Mouse (Mus musculus): ENCODE data around the gene Rtn4ip1. TPM values are rescaled to one million over a fixed set of nuclear protein-coding genes. Genes with fewer than 3 reads are reported as not detected.

The Rtn4ip1 gene
- polyA plus RNA-seq, 2 experiments = 10.8 to 14.8 TPM

- Histone ChIP-seq H3K4me1 (ENCODE audit: control insufficient read depth, insufficient read depth, low read length) (no peaks in the 10 kb centered on the region), H3K36me3 (ENCODE audit: control insufficient read depth, insufficient read depth, low read length) (peaks cover 4% of the 10 kb centered on the region), H3K27ac (replicated peaks; ENCODE audit: low read depth, low read length) (no peak overlapping the region), H3K9ac (ENCODE audit: low read depth, low read length, severe bottlenecking) (no peak overlapping the region), H3K4me2 (replicated peaks; ENCODE audit: low read depth, low read length, severe bottlenecking) (no peak overlapping the region), H3K27me3 (ENCODE audit: control insufficient read depth, insufficient read depth, low read length) (no peaks in the 10 kb centered on the region), H3K9me3 (ENCODE audit: control insufficient read depth, low read length) (no peaks in the 10 kb centered on the region), H3K4me3 (replicated peaks; ENCODE audit: low read length) (no peak overlapping the region)
- WGBS = 83% methylated on average over 8 of the region's 8 CpGs
- DNase-seq (ENCODE audit: low spot score) = no peak
- TF ChIP-seq POLR2A (IDR thresholded peaks at IDR 0.05; ENCODE audit: borderline replicate concordance, extremely low read depth, insufficient read depth, insufficient read length) = no peak
- ATAC-seq (ENCODE audit: low FRiP score, low read depth) = no peak
These were observed 26.1 kb downstream of the Rtn4ip1 start for GRCm38 (mm10) chr10:43927736-43928135.

GRCm38 (mm10) chr10:43928596-43928995 lies 27.0 kb downstream of the Rtn4ip1 start:
- DNase-seq (ENCODE audit: low spot score) (no peak), ATAC-seq (ENCODE audit: low FRiP score, low read depth) (no peak)
- TF ChIP-seq POLR2A (IDR thresholded peaks at IDR 0.05; ENCODE audit: borderline replicate concordance, extremely low read depth, insufficient read depth, insufficient read length) = no peak
- H3K36me3 ChIP-seq (ENCODE audit: control insufficient read depth, insufficient read depth, low read length) = no peaks in the 10 kb centered on the region; the same call in 1 of the 2 replicates
- no peak overlapping the region for H3K9ac ChIP-seq (ENCODE audit: low read depth, low read length, severe bottlenecking)
- H3K4me1 ChIP-seq (ENCODE audit: control insufficient read depth, insufficient read depth, low read length) = no peaks in the 10 kb centered on the region
- no peak overlapping the region for H3K27ac ChIP-seq (replicated peaks; ENCODE audit: low read depth, low read length)
- H3K9me3 ChIP-seq (ENCODE audit: control insufficient read depth, low read length) = no peaks in the 10 kb centered on the region
- H3K27me3 ChIP-seq (ENCODE audit: control insufficient read depth, insufficient read depth, low read length) = no peaks in the 10 kb centered on the region
- no peak overlapping the region for H3K4me3 ChIP-seq (replicated peaks; ENCODE audit: low read length)
- 86% methylated on average over 5 of the region's 5 CpGs for WGBS
- H3K4me2 ChIP-seq (replicated peaks; ENCODE audit: low read depth, low read length, severe bottlenecking) = no peak overlapping the region

- Histone ChIP-seq H3K9ac (ENCODE audit: low read depth, low read length, severe bottlenecking) (no peak overlapping the region), H3K27ac (replicated peaks; ENCODE audit: low read depth, low read length) (no peak overlapping the region), H3K4me3 (replicated peaks; ENCODE audit: low read length) (no peak overlapping the region), H3K4me2 (replicated peaks; ENCODE audit: low read depth, low read length, severe bottlenecking) (no peak overlapping the region), H3K9me3 (ENCODE audit: control insufficient read depth, low read length) (no peaks in the 10 kb centered on the region), H3K27me3 (ENCODE audit: control insufficient read depth, insufficient read depth, low read length) (no peaks in the 10 kb centered on the region), H3K36me3 (ENCODE audit: control insufficient read depth, insufficient read depth, low read length) (peaks cover 6% of the 10 kb centered on the region; the same call in 1 of the 2 replicates), H3K4me1 (ENCODE audit: control insufficient read depth, insufficient read depth, low read length) (no peaks in the 10 kb centered on the region)
- ATAC-seq (ENCODE audit: low FRiP score, low read depth) (no peak), DNase-seq (ENCODE audit: low spot score) (no peak)
- 84% methylated on average over 6 of the region's 6 CpGs for WGBS
- TF ChIP-seq POLR2A (IDR thresholded peaks at IDR 0.05; ENCODE audit: borderline replicate concordance, extremely low read depth, insufficient read depth, insufficient read length) = no peak
These were observed 37.6 kb downstream of the Rtn4ip1 start for GRCm38 (mm10) chr10:43939136-43939662.

- WGBS = 76% methylated on average over 4 of the region's 4 CpGs
- no peaks in the 10 kb centered on the region for H3K4me1 ChIP-seq (ENCODE audit: control insufficient read depth, insufficient read depth, low read length)
- no peaks in the 10 kb centered on the region for H3K9me3 ChIP-seq (ENCODE audit: control insufficient read depth, low read length)
- H3K27me3 ChIP-seq (ENCODE audit: control insufficient read depth, insufficient read depth, low read length) = no peaks in the 10 kb centered on the region
- no peak overlapping the region for H3K4me2 ChIP-seq (replicated peaks; ENCODE audit: low read depth, low read length, severe bottlenecking)
- no peak for DNase-seq (ENCODE audit: low spot score)
- H3K9ac ChIP-seq (ENCODE audit: low read depth, low read length, severe bottlenecking) = no peak overlapping the region
- H3K4me3 ChIP-seq (replicated peaks; ENCODE audit: low read length) = no peak overlapping the region
- H3K36me3 ChIP-seq (ENCODE audit: control insufficient read depth, insufficient read depth, low read length) = 0 out of 2 replicates have a peak, but pooled peaks cover 9% of the 10 kb centered on the region
- ATAC-seq (ENCODE audit: low FRiP score, low read depth) = no peak
- no peak overlapping the region for H3K27ac ChIP-seq (replicated peaks; ENCODE audit: low read depth, low read length)
- no peak for TF ChIP-seq POLR2A (IDR thresholded peaks at IDR 0.05; ENCODE audit: borderline replicate concordance, extremely low read depth, insufficient read depth, insufficient read length)
These were observed 42.1 kb downstream of the Rtn4ip1 start for GRCm38 (mm10) chr10:43943736-43944135.

GRCm38 (mm10) chr10:43945435-43945834 lies 43.8 kb downstream of the Rtn4ip1 start:
- no peak overlapping the region for H3K4me2 ChIP-seq (replicated peaks; ENCODE audit: low read depth, low read length, severe bottlenecking)
- DNase-seq (ENCODE audit: low spot score) = no peak
- WGBS = 62% methylated on average over 4 of the region's 4 CpGs

More at GRCm38 (mm10) chr10:43945435-43945834, 43.8 kb downstream of the Rtn4ip1 start:
- no peak for TF ChIP-seq POLR2A (IDR thresholded peaks at IDR 0.05; ENCODE audit: borderline replicate concordance, extremely low read depth, insufficient read depth, insufficient read length)
- Histone ChIP-seq H3K36me3 (ENCODE audit: control insufficient read depth, insufficient read depth, low read length) (0 out of 2 replicates have a peak, but pooled peaks cover 4% of the 10 kb centered on the region), H3K27me3 (ENCODE audit: control insufficient read depth, insufficient read depth, low read length) (no peaks in the 10 kb centered on the region), H3K9me3 (ENCODE audit: control insufficient read depth, low read length) (no peaks in the 10 kb centered on the region), H3K4me1 (ENCODE audit: control insufficient read depth, insufficient read depth, low read length) (no peaks in the 10 kb centered on the region), H3K27ac (replicated peaks; ENCODE audit: low read depth, low read length) (no peak overlapping the region), H3K9ac (ENCODE audit: low read depth, low read length, severe bottlenecking) (no peak overlapping the region), H3K4me3 (replicated peaks; ENCODE audit: low read length) (no peak overlapping the region)
- ATAC-seq (ENCODE audit: low FRiP score, low read depth) = no peak

Measured in limb, embryonic 14.5 days (tissue).